Mouse (Mus musculus): ENCODE measurements at regions not wholly inside any gene's neighbourhood (a gene's known extent, or its start where the extent isn't known, plus 50 kb on each side); places are given as distances from the start of the nearest gene placed in this dataset.

DNA sequence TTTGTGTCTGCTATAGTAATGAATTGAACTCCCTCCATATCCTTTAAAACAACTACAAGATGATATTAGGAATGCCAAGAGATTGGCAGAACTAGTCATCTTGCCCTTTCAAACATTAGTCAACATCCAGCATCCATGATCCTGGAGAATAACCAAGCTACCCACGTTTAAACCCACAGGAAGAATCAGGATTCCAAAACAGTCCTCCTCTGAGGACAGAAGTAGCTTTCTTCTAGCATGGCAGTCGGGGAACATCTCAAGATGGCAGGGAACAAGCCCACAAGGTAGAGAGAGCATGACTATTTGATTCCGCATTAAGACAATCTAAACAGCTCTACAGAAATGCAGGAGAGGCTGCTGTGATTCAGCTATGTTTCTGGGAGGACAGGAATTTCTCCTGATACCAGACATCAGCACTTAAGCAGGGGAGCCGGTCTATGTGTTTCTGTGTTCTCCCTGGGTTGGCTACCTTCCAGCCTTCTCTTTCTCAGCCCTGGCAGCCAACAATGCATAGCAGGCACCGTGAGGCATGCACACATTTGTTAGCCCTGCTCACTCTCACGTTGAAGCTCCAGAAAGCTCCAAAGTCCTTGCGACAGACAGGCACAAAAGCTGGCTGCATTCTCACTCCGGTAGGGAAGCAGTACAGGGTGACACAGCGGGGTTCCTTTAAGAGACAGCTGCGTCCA, 138.8 kb downstream of the Dhx15 start:
- TF ChIP-seq CTCF (IDR thresholded peaks at IDR 0.05; ENCODE audit: control insufficient read depth, insufficient read depth, insufficient replicate concordance, low read depth, low read length) = no peak
- TF ChIP-seq POLR2A (IDR thresholded peaks at IDR 0.05; ENCODE audit: control insufficient read depth, low read depth, low read length) = no peak
